18 mouse cellular contexts compared by ENCODE assay signal in genomic region chr1:127956524-127956923, GRCm38 (mm10).
"Had no signal": no experiment of that assay in that cellular context is flagged by ENCODE, and none has a peak within 500 bp of the region (broad histone marks: within the 10 kb centered on the region; RNA-seq: fewer than 3 reads in every experiment).

No protein-coding gene starts in this region.

- H3K9ac ChIP-seq: liver, postnatal 0 days; lung, embryonic 15.5 days; midbrain, embryonic 13.5 days; midbrain, embryonic 15.5 days; neural tube, embryonic 12.5 days had no signal

- H3K27me3 ChIP-seq: lung, embryonic 15.5 days; megakaryocyte, embryonic 14.5 days; midbrain, embryonic 13.5 days; midbrain, embryonic 15.5 days; neural tube, embryonic 12.5 days had no signal

- H3K9me3 ChIP-seq: lung, embryonic 15.5 days; megakaryocyte, embryonic 14.5 days; midbrain, embryonic 13.5 days; midbrain, embryonic 15.5 days; neural tube, embryonic 12.5 days had no signal

- H3K4me3 ChIP-seq: lung, embryonic 15.5 days; megakaryocyte, embryonic 14.5 days; midbrain, embryonic 13.5 days; midbrain, embryonic 15.5 days; neural tube, embryonic 12.5 days had no signal

- H3K4me2 ChIP-seq: lung, embryonic 15.5 days; midbrain, embryonic 11.5 days; midbrain, embryonic 13.5 days; midbrain, embryonic 15.5 days; neural tube, embryonic 12.5 days had no signal

- DNase-seq: liver, postnatal 0 days; lung, adult 2 months; lung, postnatal 14 days; lung, postnatal 36 days; right cerebral cortex, postnatal 25 days; right cerebral cortex, postnatal 4 days; spleen, adult 18-20 months; thymus, adult 18-20 months; thymus, postnatal 14 days; thymus, postnatal 36 days had no signal

- ATAC-seq: liver, postnatal 0 days; lung, postnatal 0 days; midbrain, embryonic 13.5 days; midbrain, embryonic 15.5 days had no signal

- H3K36me3 ChIP-seq: midbrain, embryonic 15.5 days; neural tube, embryonic 12.5 days had no signal

- H3K27ac ChIP-seq: lung, embryonic 15.5 days; macrophage; midbrain, embryonic 13.5 days; midbrain, embryonic 15.5 days; neural tube, embryonic 12.5 days had no signal

- H3K4me1 ChIP-seq: lung, embryonic 15.5 days had no signal
